Mouse (Mus musculus) liver, embryonic 14.5 days (tissue): Measurements from ENCODE around the gene Zfp91. TPM values are rescaled to one million over a fixed set of nuclear protein-coding genes. Genes with fewer than 3 reads are reported as not detected.

ENCODE experiments used
- ATAC-seq: fragments of 200-750 bp; cut with Nextera tagmentation; 2 replicates; pipeline ENCODE4 v1.8.0; 2017; ENCODE audit warnings: moderate number of reproducible peaks, mild to moderate bottlenecking, moderate library complexity; ENCODE audit not compliant: insufficient read depth
- DNase-seq, 3 experiments: peaks; one replicate each; pipeline ENCODE4 v3.0.0-alpha.2; 2012 to 2013; ENCODE audit warnings: low read depth in 3 of 3, low spot score in 3 of 3
- H3K27ac ChIP-seq: fragments of 300-500 bp; sonication (generic); 2 replicates; pipeline ENCODE4 v1.5.1; 2014; ENCODE audit warnings: moderate library complexity, mild to moderate bottlenecking, control low read depth, inconsistent platforms
- H3K27me3 ChIP-seq: fragments of 300-500 bp; sonication (generic); 2 replicates; pipeline ENCODE4 v1.6.1; 2014; ENCODE audit warnings: mild to moderate bottlenecking, low read length, moderate library complexity; ENCODE audit not compliant: control insufficient read depth, insufficient read depth
- H3K36me3 ChIP-seq: fragments of 300-500 bp; sonication (generic); replicated peaks from 2 replicates; pipeline ENCODE4 v1.6.1; 2014; ENCODE audit warnings: low read depth; ENCODE audit not compliant: control insufficient read depth, insufficient read depth
- H3K4me1 ChIP-seq, 2 experiments: fragments of 200-500 bp in 1 of 2; fragments of 300-500 bp in 1 of 2; sonication (generic) in 1 of 2; replicated peaks; 2 replicates each; pipeline ENCODE4 v1.6.1; 2012 to 2014; ENCODE audit warnings: antibody characterized with exemption in 1 of 2, inconsistent platforms in 1 of 2, low read length in 1 of 2; ENCODE audit not compliant: control insufficient read depth in 2 of 2, insufficient read depth in 2 of 2
- H3K4me2 ChIP-seq: fragments of 300-500 bp; sonication (generic); 2 replicates; pipeline ENCODE4 v1.6.1; 2014; ENCODE audit warnings: low read depth, mild to moderate bottlenecking, control low read depth, moderate library complexity
- H3K4me3 ChIP-seq, 2 experiments: fragments of 200-500 bp in 1 of 2; fragments of 300-500 bp in 1 of 2; sonication (generic) in 1 of 2; 2 replicates each; pipeline ENCODE4 v1.5.1; 2012 to 2014; ENCODE audit warnings: low read depth in 2 of 2, low read length in 2 of 2, mild to moderate bottlenecking in 2 of 2, control low read depth in 1 of 2, inconsistent platforms in 1 of 2, moderate library complexity in 1 of 2; ENCODE audit not compliant: insufficient read depth in 1 of 2
- H3K9ac ChIP-seq: fragments of 300-500 bp; sonication (generic); replicated peaks from 2 replicates; pipeline ENCODE4 v1.6.1; 2014; ENCODE audit warnings: mild to moderate bottlenecking, control low read depth, moderate library complexity
- H3K9me3 ChIP-seq: fragments of 300-500 bp; sonication (generic); 2 replicates; pipeline ENCODE4 v1.6.1; 2016; ENCODE audit warnings: low read length, mixed read lengths; ENCODE audit not compliant: control insufficient read depth
- CTCF ChIP-seq: IDR thresholded peaks from 2 replicates; pipeline ENCODE4 v1.5.1; 2016; ENCODE audit warnings: antibody characterized with exemption, low read depth, control low read depth
- EP300 ChIP-seq: IDR thresholded peaks from 2 replicates; pipeline ENCODE4 v1.6.1; 2016; ENCODE audit warnings: antibody characterized with exemption, low read depth
- WGBS: fragments of 180-500 bp; shearing (Covaris S2); extraction: QIAGEN DNeasy Blood & Tissue Kit; methylation state at CpG from one replicate; pipeline ENCODE4 v1.1.7; 2014; ENCODE audit not compliant: insufficient replicate concordance; 5-methylcytosine and 5-hydroxymethylcytosine counted together
- polyA plus RNA-seq, 2 experiments: library from polyadenylated mRNA; depleted of rRNA in 1 of 2; stranded (reverse) in 1 of 2; unstranded in 1 of 2; fragments of >200 nt; fragmentation: Nextera tagmentation in 1 of 2; extraction: Ambion mirVana in 1 of 2; gene quantifications; 2 replicates each; pipeline versions ENCODE4 v1.2.1 to v1.2.3; 2012 to 2014

Zfp91 gene
- polyA plus RNA-seq, 2 experiments, result 4.8 to 13.5 TPM

DNA sequence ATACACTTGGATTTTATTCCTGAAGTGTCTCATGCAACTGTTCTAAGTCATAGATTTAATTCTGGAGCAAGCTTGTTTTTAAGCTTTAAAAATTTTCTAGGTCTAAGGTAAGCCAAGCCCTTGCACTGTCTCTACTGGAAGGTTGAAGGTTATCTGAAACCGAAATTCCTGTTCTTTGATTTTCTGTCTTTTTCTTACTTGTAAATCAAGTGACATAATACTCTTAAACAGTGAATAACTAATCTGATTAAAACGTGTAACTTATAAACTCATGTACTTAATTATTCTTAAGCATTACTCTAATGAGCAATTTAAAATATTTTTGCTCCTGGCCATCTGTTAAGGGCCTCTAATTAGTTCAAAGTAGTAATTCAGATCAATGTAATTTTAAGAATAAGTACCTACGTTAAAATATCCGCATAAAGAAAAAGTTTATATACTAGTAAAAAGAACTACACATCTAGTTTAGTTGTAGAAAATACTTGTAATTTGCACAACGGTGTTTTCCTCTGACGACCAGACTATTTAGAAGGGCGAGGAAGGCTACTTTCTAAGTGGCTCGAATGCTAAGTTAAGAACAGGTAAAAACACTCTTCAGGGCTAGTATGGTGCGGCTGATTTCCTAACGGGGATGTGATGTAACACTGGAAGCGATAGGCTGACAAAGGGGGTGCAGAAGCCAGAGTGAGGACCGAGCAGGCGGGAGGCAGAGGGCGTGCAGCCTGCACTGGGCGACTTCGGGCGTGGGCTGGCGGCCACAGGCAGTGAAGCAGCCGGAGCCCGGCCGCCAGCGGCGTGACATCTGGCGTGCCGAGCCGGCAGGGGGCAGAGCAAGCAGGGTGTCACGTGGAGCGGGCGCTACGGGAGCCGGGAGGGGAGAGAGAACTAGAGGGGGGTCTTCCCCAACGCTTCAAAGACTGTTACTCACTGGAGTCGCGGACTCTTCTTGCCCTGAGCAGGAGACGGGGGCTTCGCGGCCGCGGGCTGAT, 1.6 kb downstream of the Zfp91 start:
- Histone ChIP-seq H3K9ac (peak overlapping the region; percentile 84), H3K27ac (peak overlapping the region; percentile 84), H3K36me3 (no peaks in the 10 kb centered on the region), H3K9me3 (no peaks in the 10 kb centered on the region), H3K4me1 (peaks cover 3 to 4% of the 10 kb centered on the region in 2 experiments), H3K4me3 (peak overlapping the region; percentile 82 to 93), H3K27me3 (no peaks in the 10 kb centered on the region), H3K4me2 (peak overlapping the region; percentile 79)
- DNase-seq (peak; percentile 73 to 80 (median 75)), ATAC-seq (peak; percentile 60)
- WGBS, result under 1% methylated on average over 30 of the region's 39 CpGs
- peak; percentile 16; the same call in 1 of the 2 replicates for TF ChIP-seq EP300
- TF ChIP-seq CTCF, result peak; percentile 86

- ATAC-seq (no peak), DNase-seq (no peak)
- Histone ChIP-seq H3K27ac (no peak overlapping the region), H3K4me3 (no peak overlapping the region), H3K4me2 (no peak overlapping the region), H3K9me3 (no peaks in the 10 kb centered on the region), H3K36me3 (no peaks in the 10 kb centered on the region; the same call in 1 of the 2 replicates), H3K27me3 (no peaks in the 10 kb centered on the region), H3K9ac (no peak overlapping the region), H3K4me1 (peaks cover 2 to 4% of the 10 kb centered on the region in 2 experiments)
- TF ChIP-seq EP300 (no peak), CTCF (no peak)
Observed at GRCm38 (mm10) chr19:12792374-12792773, 3.6 kb downstream of the Zfp91 start.

DNA sequence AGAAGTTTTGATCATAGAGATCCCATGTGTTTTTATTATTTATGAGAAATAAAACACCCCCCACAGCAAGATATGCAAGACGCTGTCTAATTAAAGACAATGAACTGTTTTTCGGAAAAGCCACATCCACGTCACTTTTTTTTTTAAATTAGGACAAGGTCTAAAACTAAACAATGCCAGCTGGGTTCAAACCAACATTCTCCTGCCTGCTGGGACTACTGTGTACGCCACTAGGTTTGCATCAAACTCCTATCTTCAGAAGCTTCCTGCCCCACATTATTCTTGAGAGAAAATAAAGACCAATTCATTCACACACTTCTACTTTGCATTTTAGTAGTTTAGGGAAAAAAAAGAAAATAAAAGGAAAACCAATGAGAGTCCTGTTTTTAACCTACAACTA, 8.2 kb downstream of the Zfp91 start:
- H3K4me3 ChIP-seq, result no peak overlapping the region
- no peak overlapping the region for H3K4me2 ChIP-seq
- H3K36me3 ChIP-seq, result no peaks in the 10 kb centered on the region; the same call in 1 of the 2 replicates
- WGBS, result 86% methylated on average over 4 of the region's 4 CpGs
- no peaks in the 10 kb centered on the region for H3K9me3 ChIP-seq
- no peak for DNase-seq
- H3K9ac ChIP-seq, result no peak overlapping the region
- H3K27ac ChIP-seq, result no peak overlapping the region
- no peaks in the 10 kb centered on the region for H3K27me3 ChIP-seq
- no peak for ATAC-seq
- TF ChIP-seq CTCF (no peak), EP300 (no peak)
- H3K4me1 ChIP-seq, result peaks cover 0 to 2% of the 10 kb centered on the region in 2 experiments; a peak in 3 of 4 replicates

DNA sequence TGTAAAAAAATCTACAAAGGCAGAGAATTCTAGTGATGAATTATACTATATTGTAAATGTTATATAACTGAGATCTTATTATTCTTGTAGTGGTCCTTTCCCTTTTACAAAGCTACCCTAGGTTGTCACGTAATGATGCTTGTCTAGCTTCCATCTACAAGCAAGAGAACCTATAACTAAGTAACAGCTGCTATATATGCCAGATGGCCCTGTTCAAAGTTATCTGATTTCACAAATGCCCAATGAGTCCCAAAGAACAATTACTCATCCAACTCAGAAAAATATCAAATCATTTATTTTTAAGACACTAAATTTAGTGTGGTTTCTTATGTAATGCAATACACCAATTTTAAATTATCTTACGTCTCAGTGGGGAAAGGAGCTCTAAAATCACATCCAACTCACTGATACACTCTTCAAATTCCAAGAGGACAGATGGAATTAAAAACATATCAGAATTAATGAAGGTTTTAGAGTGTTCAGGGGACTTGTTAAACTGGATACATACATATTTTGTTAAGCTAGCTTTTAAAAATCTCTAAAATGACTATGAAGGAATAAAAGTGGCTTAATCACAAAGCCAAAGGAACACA, 9.0 kb downstream of the Zfp91 start:
- H3K27ac ChIP-seq, result no peak overlapping the region
- no peak for ATAC-seq
- no peak for DNase-seq

GRCm38 (mm10) chr19:12780437-12780836, 15.5 kb downstream of the Zfp91 start:
- no peak overlapping the region for H3K9ac ChIP-seq
- DNase-seq, result no peak
- H3K27ac ChIP-seq, result no peak overlapping the region
- H3K9me3 ChIP-seq, result no peaks in the 10 kb centered on the region
- H3K4me2 ChIP-seq, result no peak overlapping the region
- no peak overlapping the region for H3K4me3 ChIP-seq
- ATAC-seq, result no peak
- H3K36me3 ChIP-seq, result peaks cover 20% of the 10 kb centered on the region
- TF ChIP-seq CTCF, result no peak
- TF ChIP-seq EP300, result no peak
- no peaks in the 10 kb centered on the region; a peak in 1 of 4 replicates for H3K4me1 ChIP-seq
- H3K27me3 ChIP-seq, result no peaks in the 10 kb centered on the region

More for the DNA sequence above, 9.0 kb downstream of the Zfp91 start:
- H3K9me3 ChIP-seq, result no peaks in the 10 kb centered on the region
- no peak overlapping the region for H3K4me3 ChIP-seq
- TF ChIP-seq EP300, result no peak
- no peak for TF ChIP-seq CTCF
- no peaks in the 10 kb centered on the region; the same call in 1 of the 2 replicates for H3K36me3 ChIP-seq
- no peaks in the 10 kb centered on the region for H3K27me3 ChIP-seq
- peaks cover 0 to 2% of the 10 kb centered on the region in 2 experiments; a peak in 3 of 4 replicates for H3K4me1 ChIP-seq
- no peak overlapping the region for H3K4me2 ChIP-seq
- H3K9ac ChIP-seq, result no peak overlapping the region
- 89% methylated on average over 2 of the region's 2 CpGs for WGBS
